Mouse (Mus musculus) neural tube, embryonic 15.5 days (tissue): Measurements from ENCODE around the gene Ptp4a2. TPM values are rescaled to one million over a fixed set of nuclear protein-coding genes. Genes with fewer than 3 reads are reported as not detected.
"Not testable (repeated sequence)": the region's sequence is repeated elsewhere in the genome, so short reads cannot be mapped to it uniquely, and the experiment has no call there.

Source experiments
- ATAC-seq: fragments of 200-750 bp; cut with Nextera tagmentation; 2 replicates; pipeline ENCODE4 v1.8.0; 2017; ENCODE audit warnings: mild to moderate bottlenecking, moderate TSS enrichment, moderate library complexity; ENCODE audit not compliant: low FRiP score
- H3K27ac ChIP-seq: fragments of 300-500 bp; sonication (generic); replicated peaks from 2 replicates; pipeline ENCODE4 v1.5.1; 2015; ENCODE audit warnings: mild to moderate bottlenecking, inconsistent platforms
- H3K27me3 ChIP-seq: fragments of 300-500 bp; sonication (generic); replicated peaks from 2 replicates; pipeline ENCODE4 v1.6.1; 2015; ENCODE audit warnings: inconsistent platforms
- H3K36me3 ChIP-seq: fragments of 300-500 bp; sonication (generic); 2 replicates; pipeline ENCODE4 v1.6.1; 2015; ENCODE audit warnings: inconsistent platforms
- H3K4me1 ChIP-seq: fragments of 300-500 bp; sonication (generic); 2 replicates; pipeline ENCODE4 v1.6.1; 2015; ENCODE audit warnings: inconsistent platforms
- H3K4me2 ChIP-seq: fragments of 300-500 bp; sonication (generic); 2 replicates; pipeline ENCODE4 v1.6.1; 2015; ENCODE audit warnings: inconsistent platforms, mild to moderate bottlenecking, moderate library complexity
- H3K4me3 ChIP-seq: fragments of 300-500 bp; sonication (generic); replicated peaks from 2 replicates; pipeline ENCODE4 v1.5.1; 2015; ENCODE audit warnings: mild to moderate bottlenecking, inconsistent platforms
- H3K9ac ChIP-seq: fragments of 300-500 bp; sonication (generic); replicated peaks from 2 replicates; pipeline ENCODE4 v1.6.1; 2015; ENCODE audit warnings: mild to moderate bottlenecking, inconsistent platforms
- H3K9me3 ChIP-seq: fragments of 300-500 bp; sonication (generic); replicated peaks from 2 replicates; pipeline ENCODE4 v1.6.1; 2016; ENCODE audit warnings: inconsistent platforms
- WGBS: fragments of 180-500 bp; shearing (Covaris S2); methylation state at CpG from one replicate; pipeline ENCODE4 v1.1.7; 2015; ENCODE audit warnings: mixed read lengths; 5-methylcytosine and 5-hydroxymethylcytosine counted together
- polyA plus RNA-seq: library from polyadenylated mRNA; unstranded; fragments of >200 nt; fragmentation: Nextera tagmentation; extraction: Ambion mirVana; gene quantifications from 2 replicates; pipeline ENCODE4 v1.2.1, GENCODE M21; 2015

The Ptp4a2 gene
- polyA plus RNA-seq, 1 experiment from 2014 or later: 217 TPM

- no peak for ATAC-seq
- no peaks in the 10 kb centered on the region for H3K9me3 ChIP-seq
- 0 out of 2 replicates have a peak, but pooled peaks cover 6% of the 10 kb centered on the region for H3K4me1 ChIP-seq
- H3K4me2 ChIP-seq: no peak overlapping the region
- WGBS: 71% methylated on average over 16 of the region's 16 CpGs
- no peaks in the 10 kb centered on the region for H3K27me3 ChIP-seq
- 0 out of 2 replicates have a peak overlapping the region, but pooled peaks have one; percentile 9 for H3K27ac ChIP-seq
- no peaks in the 10 kb centered on the region for H3K36me3 ChIP-seq
- H3K4me3 ChIP-seq: no peak overlapping the region
- no peak overlapping the region for H3K9ac ChIP-seq
Observed at GRCm38 (mm10) chr4:129855051-129855970, 44.3 kb downstream of the Ptp4a2 start.

DNA sequence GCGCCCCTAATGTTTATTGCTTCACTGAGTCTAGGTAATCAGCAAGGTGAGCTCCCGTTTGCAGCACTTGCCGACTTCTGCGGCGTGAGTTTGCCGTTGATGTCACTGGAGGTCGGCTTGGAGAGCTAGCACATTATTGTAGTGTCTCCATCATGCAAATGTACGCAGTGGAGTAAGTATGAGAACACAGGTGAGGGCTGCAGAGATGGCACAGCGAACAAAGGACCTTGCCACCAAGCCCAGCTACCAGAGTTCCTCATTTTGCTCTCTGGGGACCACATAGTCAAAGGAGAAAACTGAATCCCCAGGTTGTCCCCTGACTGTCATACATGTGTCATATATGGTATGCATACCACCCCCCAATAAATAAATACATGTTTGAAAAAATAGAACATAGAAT is 49.4 kb downstream of the Ptp4a2 start:
- Histone ChIP-seq H3K4me2 (no peak overlapping the region), H3K9me3 (no peaks in the 10 kb centered on the region), H3K27me3 (no peaks in the 10 kb centered on the region), H3K4me3 (no peak overlapping the region), H3K36me3 (no peaks in the 10 kb centered on the region), H3K9ac (no peak overlapping the region), H3K4me1 (0 out of 2 replicates have a peak, but pooled peaks cover under 1% of the 10 kb centered on the region), H3K27ac (no peak overlapping the region)
- WGBS: 91% methylated on average over 9 of the region's 9 CpGs
- ATAC-seq: no peak

GRCm38 (mm10) chr4:129861400-129861799 is 50.4 kb downstream of the Ptp4a2 start:
- 88% methylated on average over 8 of the region's 8 CpGs for WGBS
- H3K4me1 ChIP-seq: no peaks in the 10 kb centered on the region
- no peaks in the 10 kb centered on the region for H3K9me3 ChIP-seq
- no peak overlapping the region for H3K9ac ChIP-seq
- no peak overlapping the region for H3K4me3 ChIP-seq
- no peak overlapping the region for H3K27ac ChIP-seq
- no peaks in the 10 kb centered on the region for H3K36me3 ChIP-seq
- no peak for ATAC-seq
- no peaks in the 10 kb centered on the region for H3K27me3 ChIP-seq
- H3K4me2 ChIP-seq: no peak overlapping the region

GRCm38 (mm10) chr4:129862357-129862756 is 51.3 kb downstream of the Ptp4a2 start:
- no peaks in the 10 kb centered on the region for H3K27me3 ChIP-seq
- no peaks in the 10 kb centered on the region for H3K4me1 ChIP-seq
- no peak overlapping the region for H3K27ac ChIP-seq
- WGBS: 86% methylated on average over 3 of the region's 3 CpGs
- H3K4me3 ChIP-seq: no peak overlapping the region
- H3K4me2 ChIP-seq: no peak overlapping the region
- no peaks in the 10 kb centered on the region for H3K9me3 ChIP-seq
- no peak for ATAC-seq
- H3K9ac ChIP-seq: no peak overlapping the region
- no peaks in the 10 kb centered on the region for H3K36me3 ChIP-seq

GRCm38 (mm10) chr4:129866171-129866570 is 55.2 kb downstream of the Ptp4a2 start:
- H3K9me3 ChIP-seq, H3K36me3 ChIP-seq, H3K27me3 ChIP-seq, H3K4me1 ChIP-seq, H3K27ac ChIP-seq, H3K4me2 ChIP-seq, ATAC-seq, H3K9ac ChIP-seq, H3K4me3 ChIP-seq: not testable (repeated sequence)
- 98% methylated on average over 5 of the region's 5 CpGs for WGBS

DNA sequence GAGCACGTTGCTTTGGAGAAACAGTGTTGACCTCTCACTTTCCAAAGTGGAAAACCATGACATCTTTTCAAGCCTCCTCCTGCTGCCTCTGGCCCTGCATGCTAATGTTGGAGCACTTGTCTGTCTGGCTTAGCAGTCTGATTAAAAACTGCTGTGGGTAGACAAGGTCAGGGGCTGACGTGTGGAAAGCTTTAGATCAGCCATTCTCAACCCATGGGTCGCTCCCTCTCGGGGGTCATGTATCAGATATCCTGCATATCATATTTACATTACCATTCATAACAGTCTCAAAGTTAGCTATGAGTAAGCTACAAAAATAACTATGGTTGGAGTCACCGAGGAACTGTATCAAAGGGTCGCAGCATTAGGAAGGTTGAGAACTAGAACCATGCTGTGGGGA is 57.2 kb downstream of the Ptp4a2 start:
- no peak for ATAC-seq
- no peaks in the 10 kb centered on the region for H3K4me1 ChIP-seq
- WGBS: 71% methylated on average over 6 of the region's 6 CpGs

DNA sequence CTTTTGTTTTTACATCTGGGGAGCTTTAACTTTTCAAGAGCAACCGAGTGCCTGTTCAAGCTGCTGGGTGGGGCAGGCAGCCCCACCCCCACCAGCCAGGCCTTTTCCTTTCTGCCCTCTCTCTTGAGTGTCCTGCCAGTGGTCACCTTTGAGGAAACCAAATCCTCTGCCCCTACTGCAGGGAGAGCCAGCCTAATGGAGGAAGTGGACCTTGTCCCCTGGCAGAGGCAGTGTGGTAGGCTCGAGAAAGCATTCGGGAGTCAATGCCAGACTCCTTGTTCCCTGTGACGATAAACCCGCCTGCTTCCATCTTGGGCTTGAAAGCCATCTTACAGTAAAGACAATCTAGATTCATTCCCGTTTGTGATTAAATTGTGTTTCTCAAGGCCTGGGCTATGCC is 59.5 kb downstream of the Ptp4a2 start:
- Histone ChIP-seq H3K4me1 (no peaks in the 10 kb centered on the region), H3K36me3 (no peaks in the 10 kb centered on the region), H3K9ac (no peak overlapping the region), H3K9me3 (no peaks in the 10 kb centered on the region), H3K27ac (no peak overlapping the region), H3K27me3 (no peaks in the 10 kb centered on the region), H3K4me3 (no peak overlapping the region), H3K4me2 (no peak overlapping the region)
- 84% methylated on average over 6 of the region's 6 CpGs for WGBS
- no peak for ATAC-seq

More for the DNA sequence above, 57.2 kb downstream of the Ptp4a2 start:
- no peaks in the 10 kb centered on the region for H3K9me3 ChIP-seq
- no peak overlapping the region for H3K9ac ChIP-seq
- H3K4me3 ChIP-seq: no peak overlapping the region
- H3K4me2 ChIP-seq: no peak overlapping the region
- no peaks in the 10 kb centered on the region for H3K27me3 ChIP-seq
- no peak overlapping the region for H3K27ac ChIP-seq
- H3K36me3 ChIP-seq: no peaks in the 10 kb centered on the region

DNA sequence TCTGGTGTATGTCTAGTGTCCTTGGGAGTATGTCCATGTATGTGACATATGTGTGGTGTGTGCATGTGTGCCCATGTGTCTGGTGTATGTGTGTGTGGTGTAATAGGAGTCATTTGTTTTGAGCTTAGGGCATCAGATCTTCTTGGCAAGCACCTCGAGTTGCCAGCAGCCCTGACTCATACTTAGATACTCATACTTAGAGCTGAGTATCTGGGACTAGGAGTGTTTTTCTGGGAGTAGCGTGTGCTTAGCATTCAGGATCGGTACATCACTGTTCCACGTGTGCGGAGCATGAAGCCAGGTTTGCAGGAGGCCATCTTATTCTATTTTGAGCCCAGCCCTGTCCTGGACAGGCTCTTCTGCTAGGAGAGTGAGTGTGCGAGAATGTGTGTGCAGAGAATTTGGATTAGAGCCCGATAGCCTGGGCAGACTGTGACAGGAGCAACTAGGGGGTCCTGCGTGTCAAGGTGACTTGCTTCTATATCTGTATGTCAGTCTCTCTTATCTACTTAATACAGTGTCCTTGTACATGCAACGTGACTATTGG is 61.4 kb downstream of the Ptp4a2 start:
- Histone ChIP-seq H3K36me3 (no peaks in the 10 kb centered on the region), H3K9me3 (no peaks in the 10 kb centered on the region), H3K4me1 (peaks cover 10% of the 10 kb centered on the region), H3K4me2 (no peak overlapping the region), H3K27me3 (no peaks in the 10 kb centered on the region), H3K27ac (no peak overlapping the region), H3K4me3 (no peak overlapping the region), H3K9ac (no peak overlapping the region)
- 90% methylated on average over 9 of the region's 9 CpGs for WGBS
- ATAC-seq: no peak

DNA sequence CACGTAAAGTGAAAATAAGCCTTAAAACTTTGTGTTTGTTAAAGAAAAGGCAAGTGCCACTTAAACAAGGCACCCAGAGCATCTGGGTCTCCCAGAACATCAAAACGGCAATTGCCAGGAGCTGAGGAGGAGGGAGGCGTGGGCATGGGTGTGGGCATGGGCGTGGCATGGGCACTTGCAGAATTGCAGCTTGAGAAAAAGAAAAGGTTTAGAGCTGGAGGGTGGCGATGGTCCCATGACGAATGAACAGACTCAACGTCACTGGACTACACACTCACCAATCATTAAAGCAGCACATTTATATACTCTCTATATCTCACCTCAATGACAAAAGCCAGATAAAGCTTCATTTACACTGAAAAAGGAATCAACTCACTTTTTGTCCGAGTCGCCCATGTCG is 63.8 kb downstream of the Ptp4a2 start:
- no peak overlapping the region for H3K27ac ChIP-seq
- peaks cover 18% of the 10 kb centered on the region for H3K4me1 ChIP-seq
- no peak overlapping the region for H3K4me2 ChIP-seq
- no peaks in the 10 kb centered on the region for H3K9me3 ChIP-seq
- ATAC-seq: no peak
- H3K27me3 ChIP-seq: no peaks in the 10 kb centered on the region
- no peak overlapping the region for H3K4me3 ChIP-seq
- H3K36me3 ChIP-seq: no peaks in the 10 kb centered on the region
- H3K9ac ChIP-seq: no peak overlapping the region
- WGBS: 80% methylated on average over 10 of the region's 10 CpGs

- 82% methylated on average over 11 of the region's 11 CpGs for WGBS
- ATAC-seq: no peak
Observed at GRCm38 (mm10) chr4:129875406-129875805, 64.4 kb downstream of the Ptp4a2 start.

DNA sequence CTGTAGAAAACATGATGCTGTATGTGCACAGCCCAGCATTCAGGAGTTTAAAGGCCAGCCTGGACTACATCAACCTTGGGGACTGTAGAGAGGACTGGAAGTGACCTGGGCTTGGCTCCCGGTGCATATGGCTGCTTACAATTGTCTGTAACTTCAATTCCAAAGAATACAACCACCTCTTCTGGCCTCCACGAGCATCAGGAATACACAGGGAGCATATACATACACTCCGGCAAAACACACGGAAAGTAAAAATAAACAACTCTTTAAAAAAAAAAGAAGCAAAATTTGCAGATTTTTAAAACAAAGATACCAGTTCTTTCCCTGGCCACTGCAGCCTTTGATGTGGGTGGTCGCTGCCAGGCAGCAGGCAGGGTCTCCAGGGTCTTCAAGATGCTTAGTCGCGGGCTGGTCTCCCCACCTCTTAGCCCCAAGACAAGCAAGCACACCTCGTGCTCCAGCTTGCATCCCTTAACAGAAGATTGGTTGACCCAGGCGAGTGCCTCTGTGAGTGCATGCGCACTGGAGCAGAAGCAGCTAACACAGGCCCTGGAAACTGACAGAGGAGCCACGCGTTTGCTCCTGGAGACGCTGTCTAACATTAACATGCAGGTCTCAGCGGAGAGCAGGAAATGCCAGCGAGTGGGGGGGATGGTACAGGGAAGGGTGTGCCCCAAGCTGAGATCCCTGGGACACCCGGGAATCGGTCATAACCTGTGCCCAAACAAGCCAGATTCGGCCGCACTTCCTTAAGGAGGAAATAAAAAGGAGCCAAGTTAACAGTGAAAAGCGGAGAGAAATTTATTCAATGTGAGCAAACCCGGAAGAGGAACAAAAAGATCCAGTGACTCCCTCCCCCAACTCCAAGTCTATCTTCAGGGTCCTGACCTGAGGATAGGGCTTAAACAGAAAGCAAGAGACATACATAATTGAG is 66.1 kb downstream of the Ptp4a2 start:
- Histone ChIP-seq H3K27me3 (no peaks in the 10 kb centered on the region), H3K9me3 (no peaks in the 10 kb centered on the region), H3K9ac (0 out of 2 replicates have a peak overlapping the region, but pooled peaks have one; percentile 36), H3K27ac (peak overlapping the region; percentile 77), H3K4me2 (peak overlapping the region; percentile 57), H3K36me3 (no peaks in the 10 kb centered on the region), H3K4me1 (peaks cover 20% of the 10 kb centered on the region), H3K4me3 (peak overlapping the region; percentile 27)
- 15% methylated on average over 21 of the region's 21 CpGs for WGBS
- ATAC-seq: peak; percentile 70

More at GRCm38 (mm10) chr4:129875406-129875805, 64.4 kb downstream of the Ptp4a2 start:
- Histone ChIP-seq H3K9me3 (no peaks in the 10 kb centered on the region), H3K4me1 (peaks cover 18% of the 10 kb centered on the region), H3K4me2 (no peak overlapping the region), H3K27me3 (no peaks in the 10 kb centered on the region), H3K27ac (no peak overlapping the region), H3K36me3 (no peaks in the 10 kb centered on the region), H3K9ac (no peak overlapping the region), H3K4me3 (no peak overlapping the region)
